Mouse (Mus musculus) testis, adult 2 months (tissue): ENCODE results near the gene Foxc1. TPM values are rescaled to one million over a fixed set of nuclear protein-coding genes. Genes with fewer than 3 reads are reported as not detected.

Experiments used
- H3K27ac ChIP-seq: fragments of 200-500 bp; 2 replicates; pipeline ENCODE4 v1.5.1; 2012; ENCODE audit warnings: low read depth, low read length; ENCODE audit not compliant: control insufficient read depth, insufficient read depth
- H3K27me3 ChIP-seq: fragments of 200-500 bp; 2 replicates; pipeline ENCODE4 v1.6.1; 2012; ENCODE audit warnings: mild to moderate bottlenecking, low read length, moderate library complexity; ENCODE audit not compliant: control insufficient read depth, insufficient read depth
- H3K36me3 ChIP-seq: fragments of 200-500 bp; 2 replicates; pipeline ENCODE4 v1.6.1; 2012; ENCODE audit warnings: mild to moderate bottlenecking, low read length; ENCODE audit not compliant: control insufficient read depth, insufficient read depth
- H3K4me1 ChIP-seq: fragments of 200-500 bp; 2 replicates; pipeline ENCODE4 v1.6.1; 2012; ENCODE audit warnings: low read length; ENCODE audit not compliant: control insufficient read depth, insufficient read depth
- H3K4me3 ChIP-seq: fragments of 200-500 bp; 2 replicates; pipeline ENCODE4 v1.5.1; 2012; ENCODE audit warnings: low read depth, mild to moderate bottlenecking, low read length, moderate library complexity, mixed read lengths; ENCODE audit not compliant: control insufficient read depth
- CTCF ChIP-seq: fragments of 200-500 bp; IDR thresholded peaks from 2 replicates; pipeline ENCODE4 v1.5.1; 2012; ENCODE audit warnings: low read depth, mild to moderate bottlenecking, inconsistent platforms, low read length, moderate library complexity; ENCODE audit not compliant: control insufficient read depth, insufficient read depth, insufficient replicate concordance
- POLR2A ChIP-seq: fragments of 200-500 bp; IDR thresholded peaks from 2 replicates; pipeline ENCODE4 v1.6.1; 2012; ENCODE audit warnings: low read depth, mild to moderate bottlenecking, inconsistent platforms, low read length, moderate library complexity; ENCODE audit not compliant: control insufficient read depth
- polyA plus RNA-seq: library from polyadenylated mRNA; depleted of rRNA; stranded (reverse); fragments of >200 nt; gene quantifications from 2 replicates; pipeline ENCODE4 v1.2.3, GENCODE M21; 2012

Foxc1 gene
- polyA plus RNA-seq, 1 experiment: 0.16 TPM

GRCm38 (mm10) chr13:31806890-31807735, 680 bp downstream of the Foxc1 start:
- TF ChIP-seq CTCF (no peak), POLR2A (no peak)
- no peak overlapping the region for H3K27ac ChIP-seq
- H3K27me3 ChIP-seq: peaks cover 9% of the 10 kb centered on the region
- H3K36me3 ChIP-seq: no peaks in the 10 kb centered on the region
- peaks cover 38% of the 10 kb centered on the region for H3K4me1 ChIP-seq
- peak overlapping the region; percentile 78 for H3K4me3 ChIP-seq

GRCm38 (mm10) chr13:31807736-31808115, 1.3 kb downstream of the Foxc1 start:
- TF ChIP-seq POLR2A (no peak), CTCF (no peak)
- Histone ChIP-seq H3K27me3 (peaks cover 9% of the 10 kb centered on the region), H3K4me1 (peaks cover 38% of the 10 kb centered on the region), H3K27ac (no peak overlapping the region), H3K36me3 (no peaks in the 10 kb centered on the region), H3K4me3 (peak overlapping the region; percentile 78)

GRCm38 (mm10) chr13:31808116-31808803, 1.8 kb downstream of the Foxc1 start:
- no peak overlapping the region for H3K27ac ChIP-seq
- H3K4me1 ChIP-seq: peaks cover 36% of the 10 kb centered on the region
- TF ChIP-seq POLR2A: no peak
- no peak for TF ChIP-seq CTCF
- H3K4me3 ChIP-seq: peak overlapping the region; percentile 78
- no peaks in the 10 kb centered on the region for H3K36me3 ChIP-seq
- H3K27me3 ChIP-seq: peaks cover 6% of the 10 kb centered on the region; the same call in 1 of the 2 replicates

GRCm38 (mm10) chr13:31808804-31809420, 2.5 kb downstream of the Foxc1 start:
- Histone ChIP-seq H3K4me3 (peak overlapping the region; percentile 78), H3K36me3 (no peaks in the 10 kb centered on the region), H3K27ac (no peak overlapping the region), H3K27me3 (no peaks in the 10 kb centered on the region; the same call in 1 of the 2 replicates), H3K4me1 (peaks cover 30% of the 10 kb centered on the region)
- TF ChIP-seq CTCF (no peak), POLR2A (no peak)

- Histone ChIP-seq H3K4me3 (no peak overlapping the region), H3K4me1 (peaks cover 30% of the 10 kb centered on the region), H3K36me3 (no peaks in the 10 kb centered on the region), H3K27ac (no peak overlapping the region), H3K27me3 (no peaks in the 10 kb centered on the region)
- no peak for TF ChIP-seq POLR2A
- no peak for TF ChIP-seq CTCF
Measured at GRCm38 (mm10) chr13:31809701-31810100, 3.3 kb downstream of the Foxc1 start.

GRCm38 (mm10) chr13:31810375-31810692, 3.9 kb downstream of the Foxc1 start:
- Histone ChIP-seq H3K4me1 (peaks cover 30% of the 10 kb centered on the region), H3K4me3 (peak overlapping the region; percentile 91), H3K27me3 (no peaks in the 10 kb centered on the region), H3K27ac (peak overlapping the region; percentile 94), H3K36me3 (no peaks in the 10 kb centered on the region)
- TF ChIP-seq POLR2A (no peak), CTCF (no peak)

- Histone ChIP-seq H3K4me3 (peak overlapping the region; percentile 91), H3K36me3 (no peaks in the 10 kb centered on the region), H3K4me1 (peaks cover 25% of the 10 kb centered on the region), H3K27ac (peak overlapping the region; percentile 94), H3K27me3 (no peaks in the 10 kb centered on the region)
- TF ChIP-seq POLR2A: peak; percentile 58
- TF ChIP-seq CTCF: no peak
Measured at GRCm38 (mm10) chr13:31810693-31811541, 4.5 kb downstream of the Foxc1 start.
